Mouse (Mus musculus) G1E (cell line): ENCODE results near the gene Ppp1r9a.

Experiments
- CTCF ChIP-seq: IDR thresholded peaks from 2 replicates; pipeline ENCODE4 v1.5.1; 2012; ENCODE audit warnings: low read depth, low read length, inconsistent platforms, mixed read lengths
- GATA1 ChIP-seq: IDR thresholded peaks from 2 replicates; pipeline ENCODE4 v1.6.1; 2012; ENCODE audit warnings: borderline replicate concordance, low read length, inconsistent platforms, mixed read lengths
- GATA2 ChIP-seq: IDR thresholded peaks from 2 replicates; pipeline ENCODE4 v1.6.1; 2012; ENCODE audit warnings: low read depth, low read length, inconsistent platforms, borderline replicate concordance
- POLR2AphosphoS5 ChIP-seq: IDR thresholded peaks from 2 replicates; pipeline ENCODE4 v1.6.1; 2012; ENCODE audit warnings: low read depth, low read length, inconsistent platforms; ENCODE audit not compliant: insufficient replicate concordance
- TAL1 ChIP-seq: conservative IDR thresholded peaks from 2 replicates; pipeline ENCODE4 v1.6.1; 2012; ENCODE audit warnings: low read depth, low read length, inconsistent platforms, mixed read lengths

DNA sequence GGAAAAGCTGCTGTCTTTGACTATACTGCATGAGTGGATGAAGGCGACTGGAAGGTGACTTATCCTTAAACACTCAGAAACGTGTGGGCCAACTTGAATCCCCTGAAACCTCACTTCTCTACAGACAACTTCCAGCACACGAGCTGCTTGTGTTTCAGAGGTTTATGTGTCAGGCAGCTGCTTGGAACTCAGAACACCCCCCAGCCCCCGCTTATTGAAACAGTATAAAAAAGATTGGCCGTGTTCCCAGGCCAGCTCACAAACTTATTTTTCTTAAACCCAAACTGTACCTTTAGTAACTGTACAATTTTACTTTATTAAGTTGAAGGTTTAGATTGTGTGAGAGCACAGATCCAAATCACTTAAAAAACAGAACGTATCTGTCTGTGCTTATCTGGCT is 53.9 kb downstream of the Ppp1r9a start:
- no peak for TF ChIP-seq TAL1
- TF ChIP-seq CTCF, result no peak
- TF ChIP-seq GATA1, result no peak
- no peak for TF ChIP-seq POLR2AphosphoS5
- no peak for TF ChIP-seq GATA2
